Mouse (Mus musculus) frontal cortex, postnatal 36 days (tissue): ENCODE measurements around the gene Gm3099.
"Not testable (repeated sequence)": the region's sequence is repeated elsewhere in the genome, so short reads cannot be mapped to it uniquely, and the experiment has no call there.

Experiments
- DNase-seq, 2 experiments: peaks; one replicate each; pipeline ENCODE4 v3.0.0; 2022; ENCODE audit warnings: low spot score in 2 of 2

Gene Gm3099

DNA sequence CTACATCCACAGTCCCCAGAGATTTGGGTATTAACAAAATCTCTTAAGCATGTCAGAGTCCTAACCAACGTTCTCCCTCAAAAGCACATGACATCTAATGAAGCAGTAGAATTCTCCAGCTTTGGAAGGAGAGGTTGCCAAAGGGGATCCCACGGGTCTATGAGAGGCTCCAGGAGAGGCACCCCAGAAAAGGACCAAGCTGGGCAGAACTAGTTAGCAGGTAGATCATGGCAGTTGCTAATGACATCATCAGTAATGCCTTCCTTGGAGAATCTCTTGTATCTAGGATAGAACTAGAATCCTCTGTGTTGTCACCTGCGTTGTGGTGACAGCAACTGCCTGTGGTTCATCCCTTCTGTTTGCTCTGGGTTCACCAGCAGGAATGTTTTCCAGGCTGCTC, at the start of gene Gm3099:
TSS of gene Gm3099 (plus strand) at position 301 of the 400 bp plus-strand sequence.
- DNase-seq, result not testable (repeated sequence)

- DNase-seq, result not testable (repeated sequence)
Observed at GRCm38 (mm10) chr14:3963247-3963646, 34.9 kb upstream of the Gm3099 start, which contains the start of gene Gm3095. TSS of gene Gm3095 (plus strand) at chr14:3963547.

GRCm38 (mm10) chr14:4023641-4024040, 25.4 kb downstream of the Gm3099 start, which contains the start of gene Gm5796:
TSS of gene Gm5796 (plus strand) at chr14:4023941.
- not testable (repeated sequence) for DNase-seq
